Mouse (Mus musculus) liver, embryonic 12.5 days (tissue): ENCODE measurements around the gene Ubald1. TPM values are rescaled to one million over a fixed set of nuclear protein-coding genes. Genes with fewer than 3 reads are reported as not detected.

Source experiments
- ATAC-seq: fragments of 200-750 bp; cut with Nextera tagmentation; 2 replicates; pipeline ENCODE4 v1.8.0; 2017; ENCODE audit warnings: moderate number of reproducible peaks, mild to moderate bottlenecking, moderate library complexity
- H3K27ac ChIP-seq: fragments of 300-500 bp; sonication (generic); 2 replicates; pipeline ENCODE4 v1.5.1; 2016; ENCODE audit warnings: mild to moderate bottlenecking
- H3K27me3 ChIP-seq: fragments of 300-500 bp; sonication (generic); replicated peaks from 2 replicates; pipeline ENCODE4 v1.6.1; 2016; ENCODE audit warnings: mild to moderate bottlenecking, moderate library complexity
- H3K36me3 ChIP-seq: fragments of 300-500 bp; sonication (generic); 2 replicates; pipeline ENCODE4 v1.6.1; 2016; ENCODE audit warnings: mild to moderate bottlenecking, moderate library complexity
- H3K4me1 ChIP-seq: fragments of 300-500 bp; sonication (generic); 2 replicates; pipeline ENCODE4 v1.6.1; 2016
- H3K4me2 ChIP-seq: fragments of 300-500 bp; sonication (generic); 2 replicates; pipeline ENCODE4 v1.6.1; 2016; ENCODE audit warnings: mild to moderate bottlenecking, moderate library complexity
- H3K4me3 ChIP-seq: fragments of 300-500 bp; sonication (generic); 2 replicates; pipeline ENCODE4 v1.5.1; 2016; ENCODE audit warnings: mild to moderate bottlenecking, moderate library complexity
- H3K9ac ChIP-seq: fragments of 300-500 bp; sonication (generic); 2 replicates; pipeline ENCODE4 v1.6.1; 2016; ENCODE audit warnings: mild to moderate bottlenecking, moderate library complexity
- H3K9me3 ChIP-seq: fragments of 300-500 bp; sonication (generic); replicated peaks from 2 replicates; pipeline ENCODE4 v1.6.1; 2016; ENCODE audit warnings: mild to moderate bottlenecking, moderate library complexity
- WGBS: fragments of 180-500 bp; shearing (Covaris S2); methylation state at CpG from one replicate; pipeline ENCODE4 v1.1.7; 2016; ENCODE audit not compliant: insufficient replicate concordance; 5-methylcytosine and 5-hydroxymethylcytosine counted together
- polyA plus RNA-seq: library from polyadenylated mRNA; unstranded; fragments of >200 nt; fragmentation: Nextera tagmentation; extraction: Ambion mirVana; gene quantifications from 2 replicates; pipeline ENCODE4 v1.2.1, GENCODE M21; 2016

Gene Ubald1
- polyA plus RNA-seq, result 14.7 and 16.8 TPM in 2 replicates

GRCm38 (mm10) chr16:4880136-4880825 is at the start of gene Ubald1:
Gene Ubald1 (minus strand): TSS chr16:4880315.
- Histone ChIP-seq H3K4me1 (peaks cover 65% of the 10 kb centered on the region), H3K9ac (peak within 1 kb of the TSS; percentile 93), H3K36me3 (peaks cover 16% of the 10 kb centered on the region), H3K9me3 (no peaks in the 10 kb centered on the region), H3K27ac (peak within 1 kb of the TSS; percentile 99), H3K27me3 (no peaks in the 10 kb centered on the region), H3K4me2 (peak within 1 kb of the TSS; percentile 96), H3K4me3 (peak within 1 kb of the TSS; percentile 87)
- ATAC-seq, result peak; percentile 84
- WGBS, result under 1% methylated on average over 48 of the region's 48 CpGs

DNA sequence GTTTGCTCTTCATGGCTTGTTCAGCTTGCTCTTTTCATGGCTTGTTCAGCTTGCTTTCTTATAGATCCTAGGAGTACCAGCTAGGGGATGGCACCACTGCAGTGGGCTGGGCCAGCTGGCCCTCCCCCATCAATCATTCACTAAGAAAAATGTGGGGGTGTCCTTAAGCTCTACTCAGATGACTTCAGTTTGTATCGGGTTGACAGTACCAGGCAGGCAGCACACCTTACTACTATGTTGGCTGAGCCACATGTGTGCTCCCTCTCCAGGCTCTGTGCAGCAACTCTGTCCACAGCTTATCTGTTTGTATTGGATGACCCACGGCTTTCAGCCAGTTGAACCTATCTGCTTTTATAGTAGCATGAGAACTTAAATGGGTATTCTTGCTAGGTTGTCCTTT is 48.4 kb upstream of the Ubald1 start:
- H3K9me3 ChIP-seq, result no peaks in the 10 kb centered on the region
- H3K9ac ChIP-seq, result no peak overlapping the region
- no peak for ATAC-seq
- 0 out of 2 replicates have a peak, but pooled peaks cover 7% of the 10 kb centered on the region for H3K4me1 ChIP-seq
- H3K4me2 ChIP-seq, result no peak overlapping the region
- WGBS, result 58% methylated on average over 2 of the region's 2 CpGs
- peaks cover 82% of the 10 kb centered on the region for H3K36me3 ChIP-seq
- H3K27me3 ChIP-seq, result no peaks in the 10 kb centered on the region
- H3K4me3 ChIP-seq, result no peak overlapping the region
- H3K27ac ChIP-seq, result no peak overlapping the region

GRCm38 (mm10) chr16:4927967-4928366 is 47.9 kb upstream of the Ubald1 start:
- Histone ChIP-seq H3K36me3 (peaks cover 83% of the 10 kb centered on the region), H3K4me3 (no peak overlapping the region), H3K27ac (no peak overlapping the region), H3K9ac (no peak overlapping the region), H3K9me3 (no peaks in the 10 kb centered on the region), H3K27me3 (no peaks in the 10 kb centered on the region), H3K4me2 (no peak overlapping the region), H3K4me1 (0 out of 2 replicates have a peak, but pooled peaks cover 7% of the 10 kb centered on the region)
- WGBS, result 88% methylated on average over 7 of the region's 7 CpGs
- ATAC-seq, result no peak

- Histone ChIP-seq H3K4me3 (no peak overlapping the region), H3K9ac (no peak overlapping the region), H3K4me1 (no peaks in the 10 kb centered on the region), H3K36me3 (peaks cover 57% of the 10 kb centered on the region), H3K9me3 (no peaks in the 10 kb centered on the region), H3K27ac (no peak overlapping the region), H3K4me2 (no peak overlapping the region), H3K27me3 (no peaks in the 10 kb centered on the region)
- 75% methylated on average over 5 of the region's 5 CpGs for WGBS
- ATAC-seq, result no peak
Observed at GRCm38 (mm10) chr16:4923996-4924395, 43.9 kb upstream of the Ubald1 start.

DNA sequence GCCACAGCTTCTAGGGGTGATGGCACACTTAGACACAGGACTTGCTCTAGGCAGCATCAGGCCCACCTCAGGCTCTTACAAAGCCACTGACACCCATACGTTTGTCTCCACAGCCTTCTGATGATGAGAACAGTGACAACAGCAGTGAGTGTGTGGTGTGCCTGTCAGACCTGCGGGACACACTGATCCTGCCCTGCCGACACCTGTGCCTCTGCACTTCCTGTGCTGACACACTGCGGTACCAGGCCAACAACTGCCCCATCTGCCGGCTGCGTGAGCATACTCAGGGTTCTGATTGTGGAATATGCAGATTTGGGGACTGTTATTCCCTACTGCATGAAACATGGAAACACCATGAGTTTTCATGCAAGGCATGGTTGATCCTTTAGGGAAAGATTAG is 42.4 kb upstream of the Ubald1 start:
- peaks cover 51% of the 10 kb centered on the region for H3K36me3 ChIP-seq
- WGBS, result 81% methylated on average over 6 of the region's 6 CpGs
- no peaks in the 10 kb centered on the region for H3K9me3 ChIP-seq

DNA sequence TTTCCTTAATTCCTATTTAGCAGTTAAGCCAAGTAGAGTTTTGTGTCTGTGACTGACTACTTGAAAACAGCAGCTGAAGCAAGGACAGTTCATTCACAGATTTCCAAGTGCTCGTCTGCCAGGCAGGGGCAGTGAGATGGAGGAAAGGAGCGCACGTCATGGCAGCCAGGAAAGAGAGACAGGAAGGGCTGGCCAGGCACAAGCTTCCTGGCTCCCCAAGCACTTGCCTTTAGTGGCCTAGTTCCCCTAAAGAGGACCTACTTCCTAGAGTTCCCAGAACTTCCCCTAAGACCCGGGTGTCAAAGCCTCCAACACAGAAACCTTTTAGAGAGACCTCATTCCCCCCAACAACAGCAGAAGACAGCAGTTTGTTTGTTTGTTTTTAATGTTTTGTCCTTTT is 40.4 kb upstream of the Ubald1 start:
- no peaks in the 10 kb centered on the region for H3K9me3 ChIP-seq
- H3K27ac ChIP-seq, result no peak overlapping the region
- no peak overlapping the region for H3K4me2 ChIP-seq
- no peaks in the 10 kb centered on the region for H3K4me1 ChIP-seq
- peaks cover 45% of the 10 kb centered on the region for H3K36me3 ChIP-seq
- 32% methylated on average over 4 of the region's 4 CpGs for WGBS
- H3K9ac ChIP-seq, result no peak overlapping the region
- no peaks in the 10 kb centered on the region for H3K27me3 ChIP-seq
- ATAC-seq, result no peak
- no peak overlapping the region for H3K4me3 ChIP-seq

More for the DNA sequence above, 42.4 kb upstream of the Ubald1 start:
- H3K4me2 ChIP-seq, result no peak overlapping the region
- no peaks in the 10 kb centered on the region for H3K4me1 ChIP-seq
- H3K9ac ChIP-seq, result no peak overlapping the region
- ATAC-seq, result no peak
- no peak overlapping the region for H3K27ac ChIP-seq
- H3K27me3 ChIP-seq, result no peaks in the 10 kb centered on the region
- no peak overlapping the region for H3K4me3 ChIP-seq

DNA sequence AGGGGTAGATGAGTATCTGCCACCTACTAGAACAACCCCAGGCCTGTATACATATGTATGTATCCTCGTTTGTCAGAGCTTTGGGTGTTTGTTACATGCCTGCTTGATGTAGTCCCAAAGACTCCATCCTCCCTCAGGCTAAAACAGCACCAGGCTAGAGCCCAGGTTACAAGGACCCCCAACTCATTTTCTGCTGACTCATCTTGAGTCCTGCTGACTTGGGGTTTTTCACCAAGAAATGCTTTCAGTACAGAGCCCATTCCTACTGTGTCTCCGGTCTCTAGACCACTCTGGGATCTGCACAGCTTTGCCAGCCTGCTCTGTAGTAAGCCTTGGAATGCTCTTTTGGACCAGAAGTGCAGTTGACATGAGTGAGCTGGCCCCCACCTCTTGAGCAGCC is 36.5 kb upstream of the Ubald1 start:
- Histone ChIP-seq H3K4me1 (peaks cover 15% of the 10 kb centered on the region), H3K4me2 (no peak overlapping the region), H3K27me3 (no peaks in the 10 kb centered on the region), H3K9me3 (no peaks in the 10 kb centered on the region), H3K36me3 (peaks cover 30% of the 10 kb centered on the region), H3K4me3 (no peak overlapping the region), H3K27ac (no peak overlapping the region), H3K9ac (no peak overlapping the region)
- ATAC-seq, result no peak
- 61% methylated on average over 2 of the region's 2 CpGs for WGBS

DNA sequence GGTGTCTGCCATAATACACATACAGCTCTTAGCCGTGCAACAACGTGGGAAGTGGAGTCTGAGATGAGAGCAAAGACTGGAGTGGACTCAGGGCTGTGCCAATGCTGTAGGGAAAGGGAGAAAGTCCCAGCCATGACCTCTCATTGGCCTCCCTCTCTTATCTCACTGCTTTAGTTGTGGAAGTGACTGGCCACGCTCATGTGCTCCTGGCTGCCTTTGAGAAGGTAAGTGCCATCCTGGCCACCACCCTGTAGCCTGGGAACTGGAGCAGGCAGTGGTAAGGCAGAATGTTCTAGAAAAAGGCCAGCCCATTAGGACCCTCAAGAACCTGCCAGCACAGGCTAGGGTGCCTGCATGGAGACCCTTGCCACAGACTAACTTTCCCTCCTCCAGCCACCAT is 35.8 kb upstream of the Ubald1 start:
- ATAC-seq, result no peak
- WGBS, result 67% methylated on average over 3 of the region's 3 CpGs
- Histone ChIP-seq H3K4me2 (no peak overlapping the region), H3K9me3 (no peaks in the 10 kb centered on the region), H3K36me3 (peaks cover 37% of the 10 kb centered on the region), H3K4me1 (peaks cover 15% of the 10 kb centered on the region), H3K4me3 (no peak overlapping the region), H3K27ac (no peak overlapping the region), H3K9ac (no peak overlapping the region), H3K27me3 (no peaks in the 10 kb centered on the region)

- WGBS, result 34% methylated on average over 12 of the region's 12 CpGs
- no peak overlapping the region for H3K9ac ChIP-seq
- H3K27me3 ChIP-seq, result no peaks in the 10 kb centered on the region
- H3K4me1 ChIP-seq, result peaks cover 15% of the 10 kb centered on the region
- peak overlapping the region; percentile 49 for H3K27ac ChIP-seq
- ATAC-seq, result peak; percentile 31
- peaks cover 55% of the 10 kb centered on the region for H3K36me3 ChIP-seq
- peak overlapping the region; percentile 30 for H3K4me2 ChIP-seq
- H3K4me3 ChIP-seq, result no peak overlapping the region
- no peaks in the 10 kb centered on the region for H3K9me3 ChIP-seq
Observed at GRCm38 (mm10) chr16:4913783-4914735, 33.9 kb upstream of the Ubald1 start.

- H3K9ac ChIP-seq, result no peak overlapping the region
- WGBS, result 54% methylated on average over 11 of the region's 11 CpGs
- H3K36me3 ChIP-seq, result peaks cover 56% of the 10 kb centered on the region
- no peaks in the 10 kb centered on the region for H3K9me3 ChIP-seq
- peak overlapping the region; percentile 49 for H3K27ac ChIP-seq
- H3K4me2 ChIP-seq, result peak overlapping the region; percentile 30
- peak; percentile 14 for ATAC-seq
- H3K27me3 ChIP-seq, result no peaks in the 10 kb centered on the region
- H3K4me1 ChIP-seq, result peaks cover 17% of the 10 kb centered on the region
- no peak overlapping the region for H3K4me3 ChIP-seq
Observed at GRCm38 (mm10) chr16:4912907-4913782, 33.0 kb upstream of the Ubald1 start.

DNA sequence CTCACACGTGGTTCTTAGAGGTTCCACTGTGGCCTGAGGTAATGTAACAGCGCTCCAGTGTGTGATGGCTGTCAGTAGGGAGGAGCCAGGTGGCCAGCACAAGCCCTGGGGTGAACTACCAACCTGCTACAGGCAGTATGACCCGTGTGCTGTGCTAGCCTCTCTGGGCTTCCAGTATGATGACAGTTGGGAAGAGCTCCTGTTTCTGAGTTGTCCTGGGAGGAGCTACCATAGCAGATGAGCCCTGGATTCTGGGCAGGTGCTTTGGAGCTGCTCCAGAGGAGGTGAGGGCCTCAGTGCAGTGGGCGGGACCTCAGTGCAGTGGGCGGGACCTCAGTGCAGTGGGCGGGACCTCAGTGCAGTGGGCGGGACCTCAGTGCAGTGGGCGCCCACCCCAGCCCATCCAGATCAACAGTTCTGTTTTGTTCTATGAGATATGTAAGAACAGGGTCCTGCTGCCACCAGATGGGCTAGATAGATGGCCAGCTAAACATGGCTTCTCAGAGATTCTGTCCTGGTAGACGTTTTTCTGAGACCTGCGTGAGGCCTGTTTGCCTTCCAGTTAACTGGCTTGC is 32.0 kb upstream of the Ubald1 start:
- Histone ChIP-seq H3K4me3 (no peak overlapping the region), H3K4me2 (no peak overlapping the region), H3K27ac (peak overlapping the region; percentile 23; the same call in 1 of the 2 replicates), H3K36me3 (peaks cover 59% of the 10 kb centered on the region), H3K27me3 (no peaks in the 10 kb centered on the region), H3K4me1 (peaks cover 26% of the 10 kb centered on the region), H3K9ac (no peak overlapping the region), H3K9me3 (no peaks in the 10 kb centered on the region)
- 63% methylated on average over 10 of the region's 10 CpGs for WGBS
- peak; percentile 18 for ATAC-seq
